Mouse (Mus musculus): ENCODE measurements around the gene Stx16. TPM values are rescaled to one million over a fixed set of nuclear protein-coding genes. Genes with fewer than 3 reads are reported as not detected.

Stx16 gene
- polyA plus RNA-seq (2012; ENCODE audit: low replicate concordance) = 52.3 and 105 TPM in 2 replicates

DNA sequence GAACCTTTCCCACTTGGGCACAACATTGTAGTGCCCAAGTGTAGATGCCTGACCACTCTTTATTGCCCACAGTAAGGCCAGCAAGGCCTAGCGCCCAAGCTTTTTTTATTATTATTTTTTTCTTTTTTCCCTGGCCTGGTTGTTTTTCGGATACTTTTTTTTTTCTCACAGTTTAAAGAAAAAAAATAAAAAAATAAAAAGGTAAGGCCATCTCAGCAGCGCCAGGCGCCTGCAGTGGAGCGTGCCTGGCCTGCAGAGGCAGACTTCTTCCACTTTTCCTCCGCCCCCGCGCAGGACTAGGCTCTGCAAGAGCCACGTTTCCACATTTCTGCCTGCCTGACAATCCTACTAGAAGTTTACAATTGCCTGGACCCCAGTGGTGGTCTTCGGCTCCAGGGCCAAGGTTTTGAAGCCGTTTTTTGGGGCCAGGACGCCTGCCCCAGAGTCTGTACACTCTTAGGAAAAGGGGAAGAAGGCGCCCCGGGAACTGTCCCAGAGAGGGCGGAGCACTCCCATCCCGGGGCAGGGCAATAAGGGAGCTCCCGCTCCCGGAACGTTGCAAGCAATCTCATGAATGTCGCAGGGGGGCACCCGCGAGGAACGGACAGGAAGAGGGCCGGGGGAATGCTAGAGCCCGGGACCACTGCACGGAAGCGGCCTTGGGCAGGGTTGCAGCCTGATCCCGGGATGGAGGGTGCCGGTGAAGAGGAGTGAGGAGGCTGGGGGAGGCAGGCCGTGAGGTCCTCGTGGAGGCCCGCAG lies at the start of gene Stx16:
Gene Stx16 (plus strand): TSS at position 636 of the 760 bp plus-strand sequence.

DNA sequence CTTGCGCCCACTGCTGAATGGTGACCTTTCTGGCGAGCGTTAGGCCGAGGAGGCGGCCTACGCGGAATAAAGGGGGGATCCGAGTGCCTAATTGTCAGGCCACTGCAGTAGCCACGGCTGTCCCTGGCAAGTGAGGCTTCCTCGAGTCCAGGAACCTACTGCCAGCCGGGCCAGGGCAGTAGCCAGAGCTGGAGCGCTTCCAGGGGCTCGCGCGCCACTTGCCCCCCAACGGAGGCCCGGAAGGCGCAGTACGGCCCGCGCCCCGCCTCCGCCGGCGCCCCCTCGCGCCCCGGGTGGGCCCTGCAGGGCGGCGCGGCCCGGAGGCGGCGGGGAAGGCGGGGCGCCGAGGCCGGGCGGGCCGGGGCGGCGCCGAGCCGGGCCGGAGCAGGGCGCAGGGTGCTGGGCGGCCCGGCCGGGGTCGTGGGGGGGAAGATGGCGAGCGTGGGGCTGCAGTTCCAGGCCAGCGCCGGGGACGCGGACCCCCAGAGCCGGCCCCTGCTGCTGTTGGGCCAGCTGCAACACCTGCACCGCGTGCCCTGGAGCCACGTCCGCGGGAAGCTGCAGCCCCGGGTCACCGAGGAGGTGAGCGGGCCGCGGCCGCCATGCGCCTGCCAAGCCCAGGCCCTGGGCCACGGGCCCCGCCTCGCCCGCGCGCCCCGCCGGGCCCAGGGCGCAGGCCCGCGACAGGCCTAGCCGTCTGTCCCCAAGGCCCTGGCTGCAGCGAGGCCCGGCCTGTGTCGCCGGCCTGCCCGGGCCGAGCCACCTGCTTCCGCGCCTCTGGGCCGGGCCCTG lies 34.1 kb downstream of the Stx16 start, which contains the start of gene Npepl1:
Gene Npepl1 (plus strand): TSS at position 359 of the 792 bp plus-strand sequence.

Other genes with a start within 250 kb of the Stx16 start
- gene Npepl1, start 34.0 kb downstream of the Stx16 start, polyA plus RNA-seq (2012; ENCODE audit: low replicate concordance) = 158 and 208 TPM in 2 replicates
- gene Gnas, start 208.0 kb downstream of the Stx16 start, polyA plus RNA-seq (2012; ENCODE audit: low replicate concordance) = 454 and 603 TPM in 2 replicates